Mouse (Mus musculus) neural tube, embryonic 15.5 days (tissue): ENCODE data around the gene Hopx. TPM values are rescaled to one million over a fixed set of nuclear protein-coding genes. Genes with fewer than 3 reads are reported as not detected.
"Not testable (repeated sequence)": the region's sequence is repeated elsewhere in the genome, so short reads cannot be mapped to it uniquely, and the experiment has no call there.

Experiments used
- ATAC-seq: fragments of 200-750 bp; cut with Nextera tagmentation; 2 replicates; pipeline ENCODE4 v1.8.0; 2017; ENCODE audit warnings: mild to moderate bottlenecking, moderate TSS enrichment, moderate library complexity; ENCODE audit not compliant: low FRiP score
- H3K27ac ChIP-seq: fragments of 300-500 bp; sonication (generic); replicated peaks from 2 replicates; pipeline ENCODE4 v1.5.1; 2015; ENCODE audit warnings: mild to moderate bottlenecking, inconsistent platforms
- H3K27me3 ChIP-seq: fragments of 300-500 bp; sonication (generic); replicated peaks from 2 replicates; pipeline ENCODE4 v1.6.1; 2015; ENCODE audit warnings: inconsistent platforms
- H3K36me3 ChIP-seq: fragments of 300-500 bp; sonication (generic); 2 replicates; pipeline ENCODE4 v1.6.1; 2015; ENCODE audit warnings: inconsistent platforms
- H3K4me1 ChIP-seq: fragments of 300-500 bp; sonication (generic); 2 replicates; pipeline ENCODE4 v1.6.1; 2015; ENCODE audit warnings: inconsistent platforms
- H3K4me2 ChIP-seq: fragments of 300-500 bp; sonication (generic); 2 replicates; pipeline ENCODE4 v1.6.1; 2015; ENCODE audit warnings: inconsistent platforms, mild to moderate bottlenecking, moderate library complexity
- H3K4me3 ChIP-seq: fragments of 300-500 bp; sonication (generic); replicated peaks from 2 replicates; pipeline ENCODE4 v1.5.1; 2015; ENCODE audit warnings: mild to moderate bottlenecking, inconsistent platforms
- H3K9ac ChIP-seq: fragments of 300-500 bp; sonication (generic); replicated peaks from 2 replicates; pipeline ENCODE4 v1.6.1; 2015; ENCODE audit warnings: mild to moderate bottlenecking, inconsistent platforms
- H3K9me3 ChIP-seq: fragments of 300-500 bp; sonication (generic); replicated peaks from 2 replicates; pipeline ENCODE4 v1.6.1; 2016; ENCODE audit warnings: inconsistent platforms
- whole genome bisulfite sequencing: fragments of 180-500 bp; shearing (Covaris S2); methylation state at CpG from one replicate; pipeline ENCODE4 v1.1.7; 2015; ENCODE audit warnings: mixed read lengths; 5-methylcytosine and 5-hydroxymethylcytosine counted together
- polyA plus RNA-seq: library from polyadenylated mRNA; unstranded; fragments of >200 nt; fragmentation: Nextera tagmentation; extraction: Ambion mirVana; gene quantifications from 2 replicates; pipeline ENCODE4 v1.2.1, GENCODE M21; 2015

Hopx gene
- polyA plus RNA-seq, 1 experiment from 2014 or later = 12.2 TPM

GRCm38 (mm10) chr5:77096194-77096593 is 18.7 kb downstream of the Hopx start:
- ATAC-seq, H3K36me3 ChIP-seq, H3K9me3 ChIP-seq, H3K4me3 ChIP-seq, H3K27me3 ChIP-seq, H3K9ac ChIP-seq: not testable (repeated sequence)
- WGBS = 87% methylated on average over 3 of the region's 3 CpGs
- Histone ChIP-seq H3K4me2 (peak overlapping the region; percentile 99; the same call in 1 of the 2 replicates), H3K4me1 (peaks cover 14% of the 10 kb centered on the region), H3K27ac (peak overlapping the region; percentile 48; the same call in 1 of the 2 replicates)

GRCm38 (mm10) chr5:77094510-77095491 is 20.1 kb downstream of the Hopx start:
- Histone ChIP-seq H3K36me3 (no peaks in the 10 kb centered on the region), H3K27me3 (no peaks in the 10 kb centered on the region), H3K27ac (peak overlapping the region; percentile 79), H3K4me2 (peak overlapping the region; percentile 99), H3K9ac (peak overlapping the region; percentile 65), H3K4me1 (peaks cover 14% of the 10 kb centered on the region), H3K9me3 (no peaks in the 10 kb centered on the region), H3K4me3 (peak overlapping the region; percentile 68)
- under 1% methylated on average over 69 of the region's 69 CpGs for WGBS
- peak; percentile 73 for ATAC-seq

GRCm38 (mm10) chr5:77093961-77094360 is 21.0 kb downstream of the Hopx start:
- no peaks in the 10 kb centered on the region for H3K9me3 ChIP-seq
- peak overlapping the region; percentile 60 for H3K27ac ChIP-seq
- no peaks in the 10 kb centered on the region for H3K27me3 ChIP-seq
- H3K4me3 ChIP-seq = peak overlapping the region; percentile 68
- no peak for ATAC-seq
- H3K4me1 ChIP-seq = peaks cover 14% of the 10 kb centered on the region
- H3K36me3 ChIP-seq = no peaks in the 10 kb centered on the region
- WGBS = 22% methylated on average over 8 of the region's 8 CpGs
- peak overlapping the region; percentile 65; the same call in 1 of the 2 replicates for H3K9ac ChIP-seq
- H3K4me2 ChIP-seq = peak overlapping the region; percentile 99

- Histone ChIP-seq H3K27me3 (no peaks in the 10 kb centered on the region), H3K4me2 (peak overlapping the region; percentile 99), H3K36me3 (no peaks in the 10 kb centered on the region), H3K4me1 (peaks cover 14% of the 10 kb centered on the region), H3K27ac (peak overlapping the region; percentile 60), H3K4me3 (peak overlapping the region; percentile 20), H3K9me3 (no peaks in the 10 kb centered on the region), H3K9ac (no peak overlapping the region; the same call in 1 of the 2 replicates)
- ATAC-seq = no peak
- 80% methylated on average over 5 of the region's 5 CpGs for WGBS
These were observed 22.4 kb downstream of the Hopx start for GRCm38 (mm10) chr5:77092531-77092930.

- H3K27ac ChIP-seq = peak overlapping the region; percentile 2
- no peak overlapping the region for H3K9ac ChIP-seq
- 93% methylated on average over 3 of the region's 3 CpGs for WGBS
- peak overlapping the region; percentile 99 for H3K4me2 ChIP-seq
- no peaks in the 10 kb centered on the region for H3K9me3 ChIP-seq
- H3K27me3 ChIP-seq = no peaks in the 10 kb centered on the region
- no peaks in the 10 kb centered on the region for H3K36me3 ChIP-seq
- no peak overlapping the region for H3K4me3 ChIP-seq
- ATAC-seq = no peak
- H3K4me1 ChIP-seq = peaks cover 14% of the 10 kb centered on the region
These were observed 23.0 kb downstream of the Hopx start for GRCm38 (mm10) chr5:77091923-77092322.

GRCm38 (mm10) chr5:77090521-77091096 is 24.3 kb downstream of the Hopx start:
- no peak overlapping the region for H3K9ac ChIP-seq
- no peaks in the 10 kb centered on the region for H3K27me3 ChIP-seq
- H3K4me2 ChIP-seq = peak overlapping the region; percentile 3; the same call in 1 of the 2 replicates
- 50% methylated on average over 5 of the region's 5 CpGs for WGBS
- no peak for ATAC-seq
- H3K4me3 ChIP-seq = no peak overlapping the region
- no peaks in the 10 kb centered on the region for H3K9me3 ChIP-seq
- H3K27ac ChIP-seq = peak overlapping the region; percentile 60
- peaks cover 11% of the 10 kb centered on the region for H3K4me1 ChIP-seq
- H3K36me3 ChIP-seq = no peaks in the 10 kb centered on the region

- no peaks in the 10 kb centered on the region for H3K9me3 ChIP-seq
- H3K4me3 ChIP-seq = no peak overlapping the region
- peaks cover 5% of the 10 kb centered on the region; the same call in 1 of the 2 replicates for H3K4me1 ChIP-seq
- H3K36me3 ChIP-seq = no peaks in the 10 kb centered on the region
- ATAC-seq = 0 out of 2 replicates have a peak, but pooled peaks have one; percentile 28
- H3K9ac ChIP-seq = no peak overlapping the region
- H3K27ac ChIP-seq = peak overlapping the region; percentile 60
- peak overlapping the region; percentile 19; the same call in 1 of the 2 replicates for H3K4me2 ChIP-seq
- H3K27me3 ChIP-seq = no peaks in the 10 kb centered on the region
- WGBS = 30% methylated on average over 8 of the region's 8 CpGs
These were observed 25.0 kb downstream of the Hopx start for GRCm38 (mm10) chr5:77089901-77090300.

GRCm38 (mm10) chr5:77089294-77089693 is 25.6 kb downstream of the Hopx start:
- 67% methylated on average over 1 of the region's 1 CpGs for WGBS
- Histone ChIP-seq H3K27ac (peak overlapping the region; percentile 60; the same call in 1 of the 2 replicates), H3K4me2 (no peak overlapping the region), H3K4me1 (peaks cover 5% of the 10 kb centered on the region; the same call in 1 of the 2 replicates), H3K27me3 (no peaks in the 10 kb centered on the region), H3K36me3 (no peaks in the 10 kb centered on the region), H3K9me3 (no peaks in the 10 kb centered on the region), H3K9ac (no peak overlapping the region), H3K4me3 (no peak overlapping the region)
- ATAC-seq = no peak

GRCm38 (mm10) chr5:77087122-77087521 is 27.8 kb downstream of the Hopx start:
- Histone ChIP-seq H3K27me3 (no peaks in the 10 kb centered on the region), H3K4me3 (no peak overlapping the region), H3K4me2 (no peak overlapping the region), H3K4me1 (no peaks in the 10 kb centered on the region), H3K9ac (no peak overlapping the region), H3K36me3 (no peaks in the 10 kb centered on the region), H3K27ac (no peak overlapping the region), H3K9me3 (no peaks in the 10 kb centered on the region)
- no peak for ATAC-seq
- 73% methylated on average over 3 of the region's 3 CpGs for WGBS

GRCm38 (mm10) chr5:77086541-77086940 is 28.4 kb downstream of the Hopx start:
- no peak overlapping the region for H3K4me2 ChIP-seq
- 88% methylated on average over 7 of the region's 7 CpGs for WGBS
- no peak overlapping the region for H3K27ac ChIP-seq
- H3K4me1 ChIP-seq = no peaks in the 10 kb centered on the region
- ATAC-seq = no peak
- no peaks in the 10 kb centered on the region for H3K9me3 ChIP-seq
- no peak overlapping the region for H3K9ac ChIP-seq
- H3K27me3 ChIP-seq = no peaks in the 10 kb centered on the region
- H3K4me3 ChIP-seq = no peak overlapping the region
- no peaks in the 10 kb centered on the region for H3K36me3 ChIP-seq

- 90% methylated on average over 10 of the region's 10 CpGs for WGBS
- Histone ChIP-seq H3K9ac (no peak overlapping the region), H3K4me2 (no peak overlapping the region), H3K9me3 (no peaks in the 10 kb centered on the region), H3K4me1 (no peaks in the 10 kb centered on the region), H3K4me3 (no peak overlapping the region), H3K27me3 (no peaks in the 10 kb centered on the region), H3K27ac (no peak overlapping the region), H3K36me3 (no peaks in the 10 kb centered on the region)
- no peak for ATAC-seq
These were observed 29.0 kb downstream of the Hopx start for GRCm38 (mm10) chr5:77085753-77086450.
